Mouse (Mus musculus) liver, postnatal 0 days (tissue): ENCODE measurements at regions not wholly inside any gene's neighbourhood (a gene's known extent, or its start where the extent isn't known, plus 50 kb on each side); places are given as distances from the start of the nearest gene placed in this dataset.

ENCODE experiments used
- ATAC-seq: fragments of 200-750 bp; cut with Nextera tagmentation; 2 replicates; pipeline ENCODE4 v1.8.0; 2017; ENCODE audit warnings: mild to moderate bottlenecking, moderate library complexity
- DNase-seq: peaks from one replicate; pipeline ENCODE4 v3.0.0-alpha.2; 2016
- H3K27ac ChIP-seq: fragments of 300-500 bp; sonication (generic); 2 replicates; pipeline ENCODE4 v1.5.1; 2014; ENCODE audit warnings: antibody characterized with exemption, moderate library complexity, mild to moderate bottlenecking, low read depth
- H3K27me3 ChIP-seq: fragments of 300-500 bp; sonication (generic); 2 replicates; pipeline ENCODE4 v1.6.1; 2014; ENCODE audit warnings: low read length, control low read depth, mixed read lengths; ENCODE audit not compliant: insufficient read depth
- H3K36me3 ChIP-seq: fragments of 300-500 bp; sonication (generic); replicated peaks from 2 replicates; pipeline ENCODE4 v1.6.1; 2014; ENCODE audit warnings: mild to moderate bottlenecking, control low read depth, low read length, moderate library complexity, mixed read lengths; ENCODE audit not compliant: insufficient read depth
- H3K4me1 ChIP-seq: fragments of 300-500 bp; sonication (generic); 2 replicates; pipeline ENCODE4 v1.6.1; 2014; ENCODE audit warnings: antibody characterized with exemption, mild to moderate bottlenecking, control low read depth; ENCODE audit not compliant: insufficient read depth
- H3K4me2 ChIP-seq: fragments of 300-500 bp; sonication (generic); 2 replicates; pipeline ENCODE4 v1.6.1; 2014; ENCODE audit warnings: low read depth, mild to moderate bottlenecking, low read length, moderate library complexity, mixed read lengths
- H3K4me3 ChIP-seq: fragments of 300-500 bp; sonication (generic); 2 replicates; pipeline ENCODE4 v1.5.1; 2014; ENCODE audit warnings: low read depth, low read length
- H3K9ac ChIP-seq: fragments of 300-500 bp; sonication (generic); replicated peaks from 2 replicates; pipeline ENCODE4 v1.6.1; 2014; ENCODE audit warnings: mild to moderate bottlenecking, moderate library complexity
- H3K9me3 ChIP-seq: fragments of 300-500 bp; sonication (generic); 2 replicates; pipeline ENCODE4 v1.6.1; 2016; ENCODE audit warnings: mild to moderate bottlenecking, control low read depth, low read length, mixed read lengths
- CTCF ChIP-seq: sonication (generic); IDR thresholded peaks from 2 replicates; pipeline ENCODE4 v1.5.1; 2016; ENCODE audit warnings: antibody characterized with exemption, low read depth
- EP300 ChIP-seq: IDR thresholded peaks from 2 replicates; pipeline ENCODE4 v1.6.1; 2016; ENCODE audit warnings: antibody characterized with exemption, low read depth, mild to moderate bottlenecking
- WGBS: fragments of 180-500 bp; shearing (Covaris S2); extraction: QIAGEN DNeasy Blood & Tissue Kit; methylation state at CpG from one replicate; pipeline ENCODE4 v1.1.7; 2014; ENCODE audit not compliant: insufficient replicate concordance; 5-methylcytosine and 5-hydroxymethylcytosine counted together

DNA sequence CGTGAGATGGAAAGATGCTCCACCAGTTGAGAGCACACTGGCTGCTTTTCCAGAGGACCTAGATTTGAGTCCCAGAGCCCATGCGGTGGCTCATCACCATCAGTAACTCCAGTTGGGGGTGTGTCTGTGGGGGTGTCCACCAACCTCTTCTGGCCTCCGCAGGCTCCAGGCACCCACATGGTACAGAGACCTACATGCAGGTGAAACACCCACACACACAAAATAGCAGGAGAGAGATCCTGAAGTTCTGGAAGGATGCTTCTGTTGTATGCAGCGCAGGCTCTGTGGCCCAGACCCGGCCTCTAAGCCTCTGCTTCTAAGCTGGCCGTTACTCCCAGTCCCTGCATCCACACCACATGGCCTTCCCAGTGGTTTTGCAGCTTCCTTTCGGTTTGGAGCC is 86.5 kb downstream of the Zfp281 start:
- Histone ChIP-seq H3K27me3 (no peaks in the 10 kb centered on the region), H3K4me3 (no peak overlapping the region), H3K9me3 (no peaks in the 10 kb centered on the region), H3K4me2 (no peak overlapping the region), H3K9ac (no peak overlapping the region), H3K27ac (no peak overlapping the region), H3K36me3 (no peaks in the 10 kb centered on the region), H3K4me1 (no peaks in the 10 kb centered on the region)
- no peak for DNase-seq
- WGBS: 83% methylated on average over 7 of the region's 7 CpGs
- TF ChIP-seq CTCF (no peak), EP300 (no peak)
- no peak for ATAC-seq

- Histone ChIP-seq H3K36me3 (no peaks in the 10 kb centered on the region), H3K4me1 (peaks cover 5% of the 10 kb centered on the region; the same call in 1 of the 2 replicates), H3K4me2 (no peak overlapping the region), H3K9me3 (no peaks in the 10 kb centered on the region), H3K4me3 (no peak overlapping the region), H3K27ac (no peak overlapping the region), H3K9ac (no peak overlapping the region), H3K27me3 (no peaks in the 10 kb centered on the region)
- no peak for DNase-seq
- no peak for TF ChIP-seq EP300
- no peak for TF ChIP-seq CTCF
- WGBS: 83% methylated on average over 4 of the region's 4 CpGs
- ATAC-seq: no peak
Observed at GRCm38 (mm10) chr1:136714077-136714476, 89.4 kb downstream of the Zfp281 start.

DNA sequence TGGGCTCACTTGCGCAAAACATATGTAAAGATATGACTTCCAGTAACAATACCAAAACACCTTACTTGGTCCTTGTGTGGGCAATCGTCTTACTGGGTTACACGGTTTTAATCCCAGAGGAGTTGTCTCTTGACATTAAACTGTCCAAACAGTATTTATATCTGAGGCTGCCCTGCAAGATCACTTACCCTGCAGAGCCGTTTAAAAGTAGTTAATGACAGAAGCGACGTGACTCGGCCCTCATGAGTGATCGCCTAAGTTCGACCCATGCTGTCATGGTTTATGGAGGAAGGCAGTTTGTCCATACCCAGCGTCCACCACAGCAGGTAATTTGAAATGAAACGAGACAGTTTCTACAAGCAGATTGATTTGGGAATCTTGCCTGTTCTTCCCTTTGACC is 90.3 kb downstream of the Zfp281 start:
- ATAC-seq: no peak
- Histone ChIP-seq H3K4me2 (no peak overlapping the region), H3K9ac (no peak overlapping the region), H3K27me3 (no peaks in the 10 kb centered on the region), H3K4me1 (peaks cover 5% of the 10 kb centered on the region; the same call in 1 of the 2 replicates), H3K9me3 (no peaks in the 10 kb centered on the region), H3K36me3 (no peaks in the 10 kb centered on the region), H3K27ac (no peak overlapping the region), H3K4me3 (no peak overlapping the region)
- DNase-seq: no peak
- WGBS: 72% methylated on average over 11 of the region's 11 CpGs
- TF ChIP-seq CTCF: no peak
- no peak for TF ChIP-seq EP300

DNA sequence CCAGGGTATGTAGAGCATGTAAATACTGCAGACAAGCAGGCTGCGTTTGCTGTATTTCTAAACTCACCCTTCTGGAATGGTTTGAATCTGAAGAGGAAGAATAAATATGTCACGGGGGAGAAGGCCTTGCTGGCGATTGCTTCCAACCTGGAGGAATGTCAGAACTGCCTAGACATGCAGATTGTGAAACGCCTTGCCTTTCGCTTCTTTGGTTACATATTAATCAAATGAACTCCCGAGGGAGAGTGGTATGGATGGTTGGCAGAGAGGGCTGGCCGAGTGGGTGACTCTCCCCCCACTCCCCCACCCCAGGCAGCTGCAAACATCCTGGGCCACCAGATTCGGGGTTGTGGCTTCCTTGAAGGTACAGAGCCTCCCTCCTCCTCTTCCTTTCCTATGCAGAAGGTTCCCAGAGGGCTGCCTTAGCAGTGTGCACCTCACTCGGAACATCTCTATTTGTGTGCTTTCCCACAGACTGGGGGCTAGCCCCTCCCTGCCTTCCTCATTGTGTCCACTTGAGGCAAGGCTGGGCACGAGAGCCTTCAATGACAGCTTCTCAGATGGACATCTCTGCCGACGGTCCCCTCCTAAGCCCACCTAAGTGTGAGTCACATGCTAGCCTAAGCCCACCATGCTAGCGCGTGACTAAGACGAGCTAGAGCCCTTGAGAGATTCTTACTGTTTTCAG is 93.3 kb downstream of the Zfp281 start:
- no peaks in the 10 kb centered on the region for H3K36me3 ChIP-seq
- ATAC-seq: peak; percentile 62
- WGBS: 45% methylated on average over 15 of the region's 15 CpGs
- H3K27me3 ChIP-seq: no peaks in the 10 kb centered on the region
- no peak overlapping the region for H3K4me3 ChIP-seq
- H3K4me2 ChIP-seq: peak overlapping the region; percentile 46; the same call in 1 of the 2 replicates
- DNase-seq: peak; percentile 28
- no peaks in the 10 kb centered on the region for H3K9me3 ChIP-seq
- no peak overlapping the region for H3K27ac ChIP-seq
- no peak overlapping the region for H3K9ac ChIP-seq
- TF ChIP-seq CTCF (no peak), EP300 (no peak)
- H3K4me1 ChIP-seq: peaks cover 5% of the 10 kb centered on the region; the same call in 1 of the 2 replicates

DNA sequence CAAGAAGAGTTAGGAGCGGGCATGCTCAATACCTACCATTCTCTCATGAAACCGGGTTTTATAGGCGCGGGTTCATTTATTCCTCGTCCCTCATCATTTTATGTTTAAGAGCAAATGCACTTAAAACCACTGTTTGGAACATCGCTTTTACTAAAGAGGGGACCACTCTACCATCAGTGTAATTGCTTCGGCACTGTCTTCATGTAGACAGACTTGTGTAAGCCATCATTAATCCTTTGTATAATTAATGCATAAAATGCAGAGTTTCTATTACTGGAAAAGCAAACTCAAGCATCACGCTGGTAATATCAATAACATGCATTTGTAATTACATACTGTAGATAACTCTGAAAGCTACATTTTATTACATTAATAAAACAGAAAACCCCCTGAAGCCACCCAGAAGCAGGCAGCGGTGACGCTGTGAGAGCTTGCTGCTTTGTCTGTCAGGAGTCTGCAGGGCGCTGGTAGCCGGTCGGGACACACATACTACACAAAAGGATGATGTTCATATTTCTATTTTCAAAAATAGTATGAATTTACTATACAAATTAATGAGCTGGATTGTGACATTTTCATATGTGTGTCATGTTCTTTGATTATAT is 99.2 kb downstream of the Zfp281 start:
- no peak for TF ChIP-seq CTCF
- no peak for TF ChIP-seq EP300
- 90% methylated on average over 13 of the region's 13 CpGs for WGBS

GRCm38 (mm10) chr1:136725242-136725641 is 100.5 kb downstream of the Zfp281 start:
- no peak overlapping the region for H3K9ac ChIP-seq
- no peaks in the 10 kb centered on the region; the same call in 1 of the 2 replicates for H3K4me1 ChIP-seq
- no peak overlapping the region for H3K4me3 ChIP-seq
- no peak overlapping the region for H3K4me2 ChIP-seq
- no peak for DNase-seq
- TF ChIP-seq CTCF (no peak), EP300 (no peak)
- H3K36me3 ChIP-seq: no peaks in the 10 kb centered on the region
- no peak overlapping the region for H3K27ac ChIP-seq
- 45% methylated on average over 4 of the region's 4 CpGs for WGBS
- no peaks in the 10 kb centered on the region for H3K9me3 ChIP-seq
- no peak for ATAC-seq
- H3K27me3 ChIP-seq: no peaks in the 10 kb centered on the region

More for the DNA sequence above, 99.2 kb downstream of the Zfp281 start:
- no peaks in the 10 kb centered on the region; the same call in 1 of the 2 replicates for H3K4me1 ChIP-seq
- H3K27ac ChIP-seq: no peak overlapping the region
- no peaks in the 10 kb centered on the region for H3K9me3 ChIP-seq
- H3K9ac ChIP-seq: no peak overlapping the region
- DNase-seq: no peak
- no peaks in the 10 kb centered on the region for H3K36me3 ChIP-seq
- H3K4me3 ChIP-seq: no peak overlapping the region
- H3K4me2 ChIP-seq: no peak overlapping the region
- H3K27me3 ChIP-seq: no peaks in the 10 kb centered on the region
- no peak for ATAC-seq
